Mouse (Mus musculus) subcutaneous adipose tissue, adult 2 months (tissue): ENCODE data around the gene Magea5. TPM values are rescaled to one million over a fixed set of nuclear protein-coding genes. Genes with fewer than 3 reads are reported as not detected.

Source experiments
- polyA plus RNA-seq: library from polyadenylated mRNA; depleted of rRNA; stranded (reverse); fragments of >200 nt; gene quantifications from 2 replicates; pipeline ENCODE4 v1.2.3, GENCODE M21; 2012; ENCODE audit warnings: low replicate concordance; rRNA removed

The Magea5 gene
- not detected in 2 replicates for polyA plus RNA-seq

GRCm38 (mm10) chrX:155063045-155063444 lies at the start of gene Magea5:
Gene Magea5 (minus strand): TSS chrX:155063145.

GRCm38 (mm10) chrX:155093566-155093965 lies 30.6 kb upstream of the Magea5 start, which contains the start of gene Magea2:
Gene Magea2 (minus strand): TSS chrX:155093666.

GRCm38 (mm10) chrX:155089693-155090092 lies 26.7 kb upstream of the Magea5 start, which contains the start of gene Magea1:
Gene Magea1 (minus strand): TSS chrX:155089793.

Other genes starting within 250 kb of the Magea5 start
- not detected in 2 replicates for gene Cldn34b1, start 172.9 kb downstream of the Magea5 start, polyA plus RNA-seq
- not detected in 2 replicates for gene Magea6, start 127.2 kb downstream of the Magea5 start, polyA plus RNA-seq
- not detected in 2 replicates for gene Magea3, start 113.6 kb downstream of the Magea5 start, polyA plus RNA-seq
- not detected in 2 replicates for gene Magea8, start 67.3 kb downstream of the Magea5 start, polyA plus RNA-seq
- gene Magea1, start 26.6 kb upstream of the Magea5 start, polyA plus RNA-seq, result not detected in 2 replicates
- gene Magea2, start 30.5 kb upstream of the Magea5 start, polyA plus RNA-seq, result not detected in 2 replicates
- gene Cldn34b2, start 65.3 kb upstream of the Magea5 start, polyA plus RNA-seq, result not detected in 2 replicates
- 50.1 and 50.6 TPM in 2 replicates for gene Sat1, start 153.3 kb upstream of the Magea5 start, polyA plus RNA-seq
- 24.8 and 37.6 TPM in 2 replicates for gene Acot9, start 199.3 kb upstream of the Magea5 start, polyA plus RNA-seq